Mouse (Mus musculus): ENCODE data around the gene Rps6ka3.

DNA sequence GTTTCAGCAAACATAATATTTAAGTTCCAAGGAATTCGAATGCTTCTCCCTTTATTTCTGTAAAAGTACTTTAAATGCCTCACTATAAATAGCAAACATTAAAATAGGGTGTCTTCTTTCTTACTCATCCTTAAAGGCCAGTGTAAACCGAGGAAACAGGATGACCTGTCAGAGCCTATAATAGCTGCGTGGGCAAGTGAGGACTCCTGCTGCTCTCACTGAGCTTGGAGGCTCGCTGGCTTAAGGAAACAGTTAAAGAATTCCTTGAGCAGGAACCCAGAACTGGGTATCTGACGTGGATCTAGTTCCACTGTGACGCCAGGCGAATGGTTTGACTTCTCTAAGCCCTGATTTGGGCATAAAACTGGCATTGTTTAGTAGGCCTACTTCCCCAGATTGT is 105.2 kb downstream of the Rps6ka3 start:
- no peak for TF ChIP-seq CTCF (IDR thresholded peaks at IDR 0.05; ENCODE audit: low read depth)
- no peak for TF ChIP-seq EP300 (IDR thresholded peaks at IDR 0.05; ENCODE audit: low read depth)
